Mouse (Mus musculus) embryo, embryonic 9.5 days (tissue): Measurements from ENCODE around the gene Matn4.

Experiments used
- DNase-seq: peaks from one replicate; pipeline ENCODE4 v3.0.0-alpha.2; 2017; ENCODE audit errors: extremely low spot score

Gene Matn4

DNA sequence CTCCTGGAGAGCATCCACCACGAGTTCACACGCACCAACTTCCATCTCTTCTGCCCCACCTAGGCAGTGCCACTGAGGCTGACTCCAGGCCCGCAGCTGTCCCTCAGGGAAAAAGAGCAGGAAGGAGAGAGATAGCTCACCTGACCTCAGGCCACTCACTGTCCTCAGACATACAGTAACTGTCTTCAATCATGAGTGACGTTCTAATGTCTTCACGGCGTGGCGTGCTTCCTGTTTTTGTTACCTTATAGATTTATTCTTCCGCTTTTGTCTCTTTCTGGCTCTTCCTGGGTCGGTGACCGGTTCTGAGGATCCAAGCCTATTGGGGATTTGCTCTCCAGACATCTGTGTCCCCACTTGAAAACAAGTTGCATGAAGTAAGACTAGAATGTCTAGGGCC lies 9.6 kb upstream of the Matn4 start:
- DNase-seq: no peak

DNA sequence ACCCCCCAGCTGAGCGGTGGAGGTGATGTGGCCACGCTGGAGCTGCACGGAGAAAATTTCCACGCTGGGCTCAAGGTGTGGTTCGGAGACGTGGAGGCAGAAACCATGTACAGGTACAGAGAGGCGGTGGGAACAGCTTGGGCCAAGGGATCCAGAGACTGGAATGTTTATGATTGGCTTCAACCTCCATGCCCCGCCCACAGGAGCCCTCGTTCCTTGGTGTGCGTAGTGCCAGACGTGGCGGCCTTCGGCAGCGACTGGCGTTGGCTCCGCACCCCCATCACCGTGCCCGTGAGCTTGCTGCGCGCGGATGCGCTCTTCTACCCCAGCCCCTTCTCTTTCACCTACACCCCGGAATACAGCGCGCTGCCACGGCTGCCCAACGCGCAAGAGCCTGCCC lies 9.2 kb upstream of the Matn4 start:
- DNase-seq: no peak

DNA sequence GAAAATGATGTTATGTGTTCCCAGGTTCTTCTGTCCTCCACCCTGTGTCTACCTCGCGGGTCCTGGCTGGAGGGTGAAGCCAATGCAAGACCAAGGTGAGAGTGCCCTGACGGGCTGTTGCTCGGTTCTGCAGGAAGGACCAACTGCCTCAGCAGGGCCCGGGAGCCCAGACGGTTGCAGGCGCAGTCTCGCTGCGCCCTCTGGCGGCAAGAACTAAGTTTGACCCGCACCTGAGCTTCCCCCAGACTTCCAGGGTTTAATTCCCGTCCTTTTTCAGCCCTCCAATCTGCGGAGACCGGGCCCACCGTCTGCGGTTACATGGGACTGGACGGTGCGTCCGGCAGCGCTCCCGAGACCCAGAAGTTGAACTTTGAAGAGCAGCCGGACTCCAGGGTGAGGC lies 2.7 kb upstream of the Matn4 start:
- DNase-seq: peak; percentile 73

DNA sequence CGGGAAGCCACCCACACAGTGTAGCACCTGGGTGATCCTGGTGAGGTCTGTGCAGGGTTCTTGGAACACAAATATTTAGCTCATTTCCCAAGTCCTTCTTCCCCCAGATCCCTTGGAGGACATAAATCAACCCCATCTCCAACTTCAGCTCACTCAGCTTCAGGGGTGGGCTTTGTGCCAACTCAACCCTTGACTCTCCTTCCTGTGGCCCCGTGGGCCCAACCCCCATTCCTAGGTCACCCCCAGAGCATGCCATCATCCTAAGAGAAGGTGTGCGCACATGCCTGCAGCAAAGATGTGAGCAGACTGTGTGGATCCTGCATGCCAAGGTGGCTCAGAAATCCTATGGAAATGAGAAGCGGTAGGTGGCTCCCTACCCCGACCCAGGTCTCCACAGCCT lies 559 bp upstream of the Matn4 start:
- no peak for DNase-seq

DNA sequence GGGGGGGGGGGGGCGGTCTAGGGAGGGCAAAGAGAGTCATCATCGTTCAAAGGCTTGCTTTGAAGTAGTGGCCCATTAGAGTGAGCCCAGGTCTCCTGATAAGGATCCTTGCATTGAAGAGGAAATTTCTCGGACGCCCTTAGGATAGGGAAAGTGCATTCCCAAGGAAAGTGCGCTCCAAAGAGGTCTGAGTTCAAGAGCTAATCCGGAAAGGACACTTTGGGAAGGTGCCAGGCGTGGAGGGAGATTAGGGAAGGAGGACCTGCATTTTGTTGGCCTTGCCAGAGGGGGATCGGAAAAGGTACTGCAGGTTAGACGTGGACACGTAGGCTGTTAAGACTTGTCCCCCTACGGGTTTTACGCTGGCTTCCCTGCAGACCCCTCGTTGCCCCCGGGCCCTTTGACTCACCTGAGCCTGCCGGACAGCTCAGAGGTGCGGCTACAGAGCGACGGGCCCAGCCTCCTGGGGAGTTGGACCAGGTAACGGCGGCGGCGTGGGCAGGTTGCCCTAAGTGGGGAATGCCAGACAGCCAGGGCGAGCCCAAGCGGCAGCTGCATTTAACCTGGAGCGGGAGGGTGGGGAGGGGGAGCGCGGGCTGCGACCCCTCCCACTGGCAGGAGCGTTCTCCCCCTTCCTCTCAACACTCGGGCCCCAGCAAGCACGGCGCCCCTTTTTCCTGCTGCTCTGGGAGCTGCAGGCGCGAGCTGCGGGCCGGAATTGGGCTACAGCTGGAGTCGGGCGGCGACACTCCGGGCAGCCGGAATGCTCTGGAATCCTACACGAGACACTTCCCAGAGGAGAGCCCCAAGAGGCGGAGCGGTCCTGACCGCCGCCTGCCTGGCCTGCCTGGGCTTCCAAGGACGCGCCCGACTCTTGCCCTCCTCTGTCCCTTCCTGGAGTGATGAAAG lies 624 bp downstream of the Matn4 start:
- peak; percentile 58 for DNase-seq

DNA sequence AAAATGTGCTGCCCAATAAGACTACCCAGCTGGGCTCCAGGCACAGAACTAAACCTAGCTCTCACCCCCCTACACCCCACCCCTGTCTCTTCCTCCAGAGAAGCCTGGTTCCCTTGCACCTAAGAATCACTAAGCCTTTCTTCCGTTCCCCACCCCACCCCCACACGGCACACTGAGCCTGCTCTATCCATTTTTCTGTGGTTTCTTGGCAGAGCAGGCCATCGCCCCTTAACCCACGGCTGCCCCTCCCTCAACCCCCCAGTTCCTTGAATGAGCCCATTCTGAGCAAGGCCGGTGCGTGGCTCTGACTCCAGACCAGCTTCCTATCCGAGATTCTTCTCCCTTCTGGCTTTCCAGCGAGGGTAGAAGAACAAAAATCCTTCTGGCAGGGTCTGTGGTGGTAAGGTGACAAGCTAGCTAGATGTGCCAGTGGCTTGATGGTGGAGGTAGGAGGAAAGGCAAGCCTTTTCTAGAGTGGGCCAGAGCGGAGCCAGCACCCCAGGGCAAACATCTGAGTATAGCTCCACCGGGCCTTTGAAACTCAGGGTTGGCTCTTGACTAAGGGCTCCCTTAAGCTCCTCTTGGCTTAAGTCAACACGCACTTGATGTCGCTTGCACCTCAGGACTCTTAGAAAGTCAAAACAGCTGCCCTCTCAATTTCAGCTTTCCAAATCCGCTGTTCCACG lies 1.4 kb downstream of the Matn4 start:
- DNase-seq: no peak

DNA sequence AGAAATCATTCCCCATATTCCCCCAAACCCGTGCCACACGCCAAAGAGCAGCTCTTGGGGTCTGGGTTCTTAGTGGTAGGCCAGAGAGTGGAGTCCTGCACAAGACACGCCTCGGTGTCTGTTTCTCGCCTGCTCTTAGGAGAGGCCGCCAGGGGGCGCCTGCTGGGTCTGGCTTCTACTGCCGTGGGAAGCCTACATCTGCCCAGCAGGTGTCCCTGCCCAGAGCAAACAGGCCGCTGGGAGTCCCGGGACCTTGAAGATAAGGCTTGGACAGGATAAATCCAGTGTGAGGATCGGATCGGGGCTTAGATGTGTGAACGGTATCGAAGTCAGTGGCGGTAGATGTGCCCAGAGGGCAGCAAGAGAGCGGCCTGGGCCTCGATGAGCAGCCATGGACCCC lies 2.1 kb downstream of the Matn4 start, which contains the start of gene Rbpjl:
TSS of gene Rbpjl (plus strand) at position 236 of the 400 bp plus-strand sequence.
- DNase-seq: peak; percentile 72

DNA sequence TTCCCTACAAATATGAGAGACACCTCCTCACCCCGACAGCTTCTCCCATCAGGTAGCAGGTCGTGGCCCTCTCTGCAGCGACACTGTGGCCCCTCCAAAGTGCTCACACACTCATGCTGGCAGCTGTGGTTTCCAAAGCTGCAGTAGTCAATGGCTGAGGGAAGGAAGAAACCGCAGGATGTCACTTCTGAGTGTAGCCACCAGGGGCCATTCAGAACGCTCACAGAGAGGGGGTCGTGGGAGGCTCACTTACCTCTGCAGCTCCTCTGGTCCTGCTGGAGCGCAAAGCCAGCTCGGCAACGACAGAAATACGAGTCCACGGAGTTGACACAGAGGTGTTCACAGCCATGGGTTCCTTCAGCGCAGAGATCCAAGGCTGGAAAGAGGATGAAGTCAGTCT lies 8.0 kb downstream of the Matn4 start:
- no peak for DNase-seq

DNA sequence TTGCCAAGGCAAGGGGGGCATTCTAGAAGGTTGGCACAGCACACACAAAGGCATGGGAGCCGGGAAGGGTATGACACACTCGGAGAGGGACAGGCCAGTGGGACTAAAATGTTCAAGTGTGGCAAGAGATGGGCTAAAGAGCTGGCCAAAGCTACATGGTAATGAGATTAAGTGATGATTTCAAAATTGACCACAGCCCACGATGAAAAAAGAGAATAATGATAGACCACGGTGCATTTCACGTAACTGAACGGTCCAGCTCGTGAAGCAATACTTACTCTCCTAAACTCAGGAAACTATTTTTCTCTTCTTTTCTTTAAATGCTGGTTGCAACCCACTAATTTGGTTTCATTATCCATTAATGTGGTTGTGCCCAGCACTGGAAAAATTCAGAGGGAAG lies 8.9 kb downstream of the Matn4 start:
- DNase-seq: no peak

DNA sequence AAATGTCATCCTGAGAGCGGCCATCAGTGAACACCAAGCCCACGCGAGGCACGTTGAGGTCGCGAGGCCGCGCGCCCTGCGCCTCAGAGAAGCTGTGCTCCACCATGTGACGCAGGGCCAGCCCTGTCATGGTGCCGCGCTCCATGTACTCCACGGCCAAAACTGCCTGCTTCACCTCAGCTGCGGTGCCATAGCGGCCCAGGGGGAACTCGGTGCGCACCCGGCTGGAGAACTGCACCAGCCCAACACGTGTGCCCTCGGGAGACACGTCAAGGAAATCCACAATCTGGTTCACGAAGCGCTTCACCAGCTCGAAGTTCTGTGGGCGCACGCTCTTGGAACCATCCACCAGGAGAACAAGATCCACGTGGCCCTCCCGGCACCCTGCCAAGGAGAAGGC lies 11.8 kb downstream of the Matn4 start:
- DNase-seq: no peak

DNA sequence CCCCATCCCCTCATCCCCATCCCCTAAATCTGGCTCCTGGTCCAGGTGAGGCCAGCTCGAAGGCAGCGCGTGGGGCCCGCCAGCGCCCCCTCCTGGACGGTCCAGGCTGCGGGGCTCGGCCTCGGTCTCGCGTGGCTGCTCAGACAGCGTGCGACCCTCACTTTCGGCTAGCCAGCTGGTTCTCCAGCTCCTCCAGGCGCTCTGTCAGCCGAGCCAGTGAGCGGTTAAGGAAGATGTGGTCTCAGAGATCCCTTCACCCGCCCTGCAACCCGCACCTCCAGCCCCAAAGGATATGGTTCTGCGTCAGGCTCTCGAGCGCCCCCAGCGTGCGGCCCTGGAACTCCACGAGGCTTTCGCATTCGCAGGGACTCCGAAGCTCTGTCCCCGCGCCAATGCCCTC lies 15.5 kb downstream of the Matn4 start:
- DNase-seq: peak; percentile 88

DNA sequence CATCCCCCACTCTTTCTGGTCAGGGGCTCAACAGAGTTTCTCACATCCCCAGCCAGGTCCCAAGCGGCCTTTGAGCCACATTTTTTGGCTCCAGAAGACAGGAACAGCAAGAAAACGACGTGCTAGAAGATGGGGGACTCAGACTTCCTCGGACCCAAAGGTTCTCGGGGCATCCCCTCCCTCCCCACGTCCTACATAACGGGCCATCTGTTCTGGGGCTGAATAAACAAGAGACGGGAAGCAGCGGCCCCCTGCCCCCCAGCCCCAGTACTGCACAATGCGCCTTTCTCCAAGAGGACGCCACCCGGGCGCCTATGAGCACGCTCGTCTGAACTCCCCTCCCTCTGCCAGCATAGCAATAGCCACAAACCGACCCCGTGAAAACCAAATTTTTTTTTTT lies 15.9 kb downstream of the Matn4 start, which contains the start of gene Slpi:
TSS of gene Slpi (minus strand) at position 76 of the 400 bp plus-strand sequence.
- no peak for DNase-seq

DNA sequence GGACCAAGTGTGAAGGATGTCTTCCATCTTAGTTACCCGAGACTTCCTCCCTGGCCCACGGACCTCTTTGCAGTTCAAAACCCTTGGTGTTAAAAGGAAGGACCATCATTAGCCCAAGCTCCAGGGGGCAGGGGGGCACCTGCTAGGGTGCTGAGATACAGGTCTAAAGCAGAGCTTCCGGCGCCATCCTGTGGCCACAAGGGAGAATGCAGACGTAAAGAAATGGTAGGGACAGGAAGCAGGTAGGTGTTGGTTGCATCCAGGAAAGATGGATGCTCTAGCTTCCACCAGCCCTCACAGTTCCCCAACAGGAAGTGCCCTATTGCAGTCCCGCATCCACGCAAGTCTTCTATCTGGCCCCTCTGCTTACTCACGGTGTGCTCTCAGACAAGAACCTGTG lies 18.0 kb downstream of the Matn4 start:
- no peak for DNase-seq

DNA sequence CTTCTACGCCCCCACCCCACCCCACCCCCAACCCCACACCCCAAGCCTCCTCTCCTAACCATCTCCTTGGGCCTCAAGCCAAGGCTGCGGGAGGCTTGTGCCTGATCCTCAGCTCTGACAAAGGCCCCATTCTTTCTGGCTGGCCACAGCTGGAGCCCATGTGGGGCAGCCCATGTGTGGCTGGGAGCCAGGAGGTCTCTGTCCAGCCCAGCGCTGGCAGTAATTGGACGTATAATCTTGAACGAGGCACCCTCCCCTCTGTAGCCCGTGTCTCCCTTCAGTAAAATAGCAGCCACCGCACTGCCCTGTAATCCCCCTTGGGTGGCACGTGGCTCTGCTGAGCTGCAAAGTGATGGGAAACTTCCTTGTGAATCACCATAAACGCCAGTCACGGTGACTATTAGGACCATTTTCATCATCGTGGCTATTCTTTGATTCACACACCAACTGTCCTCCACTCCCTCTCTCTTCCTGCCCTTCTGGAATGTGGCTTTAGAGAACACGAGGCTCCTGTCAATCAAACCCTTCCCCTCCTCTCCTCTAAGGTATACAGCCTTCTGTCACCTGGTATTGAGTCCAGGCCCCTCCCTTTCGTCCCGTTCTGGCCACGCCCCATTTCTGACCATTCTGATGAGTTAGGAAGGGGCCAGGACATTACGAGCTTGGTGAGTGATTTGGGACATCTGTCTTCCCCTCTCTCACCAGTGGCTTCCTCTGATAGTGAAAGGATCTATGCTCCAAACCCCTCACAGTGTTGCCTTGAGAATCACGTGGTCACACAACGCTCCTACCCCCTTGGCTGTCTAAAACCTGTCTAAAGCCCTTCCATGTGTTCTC lies 18.8 kb downstream of the Matn4 start:
- peak; percentile 48 for DNase-seq

DNA sequence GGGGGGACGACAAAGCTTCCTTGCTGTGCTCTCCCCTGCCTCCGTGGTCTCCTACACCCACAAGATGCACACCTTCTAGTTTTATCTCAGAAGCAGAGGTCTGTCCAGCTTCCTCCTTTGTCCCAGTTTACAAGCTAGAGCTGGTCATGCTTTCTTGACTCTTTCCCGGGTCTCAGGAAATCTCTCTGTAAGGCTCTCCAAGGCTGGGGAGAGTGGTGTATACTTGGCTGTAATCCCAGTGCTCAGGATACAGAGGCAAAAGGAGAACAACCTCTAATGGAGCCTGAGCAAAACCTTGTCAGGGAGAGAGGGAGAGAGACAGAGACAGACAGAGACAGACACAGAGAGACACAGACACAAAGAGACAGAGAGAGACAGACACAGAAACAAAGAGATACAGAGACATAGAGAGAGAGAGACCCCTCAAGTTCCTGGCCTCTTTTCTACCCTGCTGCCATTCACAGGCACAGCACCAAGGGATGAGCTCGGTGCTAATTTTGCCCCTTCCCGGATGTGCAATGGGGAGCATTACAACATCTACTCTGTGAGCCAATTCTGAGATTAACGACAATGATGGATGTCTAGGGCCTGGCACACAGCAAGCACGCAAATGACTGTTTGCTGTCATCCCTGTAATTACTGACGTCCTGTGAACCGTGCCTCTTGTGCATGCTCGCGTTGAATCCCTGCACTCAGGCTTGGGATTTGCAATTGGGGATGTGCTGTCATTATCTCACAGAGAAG lies 21.1 kb downstream of the Matn4 start:
- DNase-seq: no peak

DNA sequence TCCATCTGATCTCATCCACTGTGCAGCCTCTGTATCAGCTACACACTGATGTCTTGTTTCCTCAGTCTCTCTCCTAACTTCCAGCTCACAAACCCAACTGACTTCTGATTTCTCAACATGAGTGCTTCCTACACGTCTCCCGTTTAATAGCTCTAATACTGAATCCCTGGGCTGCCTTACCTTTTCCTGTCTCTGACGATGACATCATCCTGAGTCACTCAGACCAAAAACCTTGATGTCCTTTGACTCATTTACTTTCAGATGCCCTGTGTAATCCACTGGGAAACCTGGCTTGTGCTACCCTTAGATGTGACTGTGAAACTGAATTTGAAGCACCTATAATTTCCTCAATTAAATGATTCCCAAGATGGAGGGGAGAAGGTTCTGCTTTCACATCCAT lies 22.0 kb downstream of the Matn4 start:
- DNase-seq: no peak

DNA sequence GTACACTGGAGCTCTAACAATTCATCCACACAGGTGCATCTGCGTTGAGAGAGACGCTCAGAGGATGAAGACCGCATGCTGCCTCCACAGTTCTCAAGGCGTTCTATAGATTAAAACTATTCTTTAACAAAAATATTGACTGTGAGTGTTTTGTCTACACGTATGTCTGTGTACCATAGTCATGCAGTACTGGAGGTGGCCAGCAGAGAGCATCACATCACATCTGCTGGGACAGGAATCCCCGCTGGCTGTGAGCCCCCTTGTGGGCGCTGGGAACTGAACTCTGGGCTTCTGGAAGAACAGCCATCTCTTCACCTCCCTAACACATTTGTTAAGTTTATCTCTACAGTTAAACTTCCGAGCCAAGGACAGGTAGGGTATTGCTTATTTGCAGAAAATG lies 23.2 kb downstream of the Matn4 start:
- no peak for DNase-seq

DNA sequence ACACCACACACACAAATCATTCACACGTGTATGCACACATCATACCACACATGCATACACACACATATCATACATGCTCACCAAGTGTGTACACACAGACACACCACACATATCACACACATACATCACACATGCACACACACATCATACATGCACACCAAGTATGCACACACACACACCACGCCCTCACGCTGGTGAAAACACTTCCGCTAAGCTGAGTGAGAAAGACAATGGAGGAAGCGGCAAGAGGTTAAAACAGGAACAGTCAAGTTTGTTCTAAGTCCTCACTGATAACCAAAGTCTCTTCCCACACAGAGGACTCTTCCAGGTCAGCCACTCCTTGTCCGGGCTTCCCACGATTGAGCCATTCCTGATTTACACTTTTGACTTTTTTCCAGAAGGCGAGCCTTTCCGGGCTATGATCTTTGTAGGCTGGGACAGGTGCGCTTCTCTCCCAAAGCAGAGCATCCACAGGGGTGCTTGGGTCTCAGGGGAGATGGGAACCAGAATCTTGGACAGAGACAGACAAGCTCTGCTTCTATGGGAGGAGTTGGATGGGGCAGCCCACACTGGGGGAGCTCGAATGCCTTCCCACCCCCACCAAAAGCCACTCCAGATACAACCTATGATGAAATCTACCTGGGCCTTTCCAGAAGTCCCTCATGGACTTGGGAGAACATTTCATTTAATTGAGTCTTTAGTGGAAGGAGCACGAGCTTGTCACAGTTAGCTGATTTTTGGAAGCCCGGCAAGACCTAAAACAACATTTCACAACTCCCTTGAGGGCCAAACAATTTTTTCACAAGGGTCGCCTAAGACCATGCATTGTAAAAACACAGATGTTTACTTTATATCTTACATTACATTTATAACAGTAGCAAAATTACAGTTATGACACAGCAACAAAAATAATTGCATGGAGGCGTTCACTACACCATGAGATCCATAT lies 27.2 kb downstream of the Matn4 start:
- no peak for DNase-seq

DNA sequence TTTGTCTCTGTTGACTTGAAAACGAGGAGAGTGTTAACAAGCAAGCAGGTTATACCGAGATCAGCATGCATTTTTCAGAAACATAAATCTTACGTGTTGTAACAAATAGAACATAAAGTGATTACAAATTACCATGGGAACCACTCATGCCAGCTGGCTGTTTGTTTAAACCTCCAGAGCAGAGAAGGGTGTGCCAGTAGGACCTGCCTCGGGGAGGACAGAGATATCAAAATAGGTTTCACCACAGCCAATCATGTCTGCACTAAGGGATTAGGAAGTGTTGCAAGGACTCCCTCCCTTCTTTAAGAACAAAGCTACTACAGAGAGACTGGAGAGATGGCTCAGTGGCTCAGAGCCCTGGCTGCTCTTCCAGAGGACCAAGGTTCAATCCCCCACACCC lies 31.8 kb downstream of the Matn4 start:
- DNase-seq: no peak

DNA sequence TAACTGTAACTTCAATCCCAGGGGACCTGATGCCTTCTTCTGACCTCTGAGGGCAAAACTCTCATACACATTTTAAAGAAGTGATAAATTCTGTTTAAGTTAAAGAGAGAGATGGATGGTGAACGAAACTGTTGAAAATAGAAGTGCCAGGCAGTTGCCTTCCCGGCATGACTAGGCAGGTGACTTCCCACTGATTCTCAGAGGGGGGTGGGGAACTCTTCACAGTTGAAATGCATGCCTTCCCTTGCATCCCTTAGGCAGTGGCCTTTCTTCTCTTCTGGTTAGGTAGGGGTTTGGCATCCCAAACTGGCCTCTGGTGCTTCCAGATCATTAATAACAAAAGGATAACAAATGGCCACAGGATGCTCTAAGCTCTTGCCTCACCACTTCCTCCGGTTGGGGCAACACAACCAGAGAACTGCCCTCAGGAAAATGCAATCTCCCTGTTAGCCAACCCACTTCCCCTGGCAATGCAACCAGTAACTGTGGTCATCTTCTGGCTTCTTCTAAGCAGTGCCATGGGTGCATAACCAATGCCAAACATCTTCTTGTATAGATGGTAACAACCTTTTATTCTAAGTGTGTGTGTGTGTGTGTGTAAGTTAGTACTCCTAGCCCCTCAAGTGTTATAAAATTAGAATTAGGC lies 32.4 kb downstream of the Matn4 start:
- DNase-seq: no peak
